ENCODE assay signal across 8 mouse cellular contexts in genomic region chr8:85408053-85408505, GRCm38 (mm10). TPM values are rescaled to one million over a fixed set of nuclear protein-coding genes. Genes with fewer than 3 reads are reported as not detected.
DNase-seq lines count a peak whose midpoint lies in the region; ATAC-seq lines count a peak whose summit lies in the region.

No protein-coding gene starts in this region.

- H3K4me2 ChIP-seq in hindbrain, embryonic 14.5 days (replicated peaks), result no peak overlapping the region
- H3K4me2 ChIP-seq in hindbrain, embryonic 13.5 days, result no peak overlapping the region
- H3K4me2 ChIP-seq in heart, embryonic 13.5 days, result no peak overlapping the region
- H3K4me2 ChIP-seq in liver, embryonic 11.5 days, result no peak overlapping the region

- WGBS in hindbrain, embryonic 14.5 days, result 75% methylated on average over 7 of the region's 7 CpGs
- 60% methylated on average over 7 of the region's 7 CpGs for WGBS in hindbrain, embryonic 13.5 days
- WGBS in heart, embryonic 13.5 days, result 54% methylated on average over 7 of the region's 7 CpGs
- 51% methylated on average over 7 of the region's 7 CpGs for WGBS in liver, embryonic 11.5 days

- H3K9me3 ChIP-seq in hindbrain, embryonic 14.5 days (ENCODE audit: control insufficient read depth, low read length), result no peaks in the 10 kb centered on the region
- H3K9me3 ChIP-seq in hindbrain, embryonic 13.5 days, result no peaks in the 10 kb centered on the region
- H3K9me3 ChIP-seq in heart, embryonic 13.5 days, result no peaks in the 10 kb centered on the region
- H3K9me3 ChIP-seq in liver, embryonic 11.5 days (ENCODE audit: control insufficient read depth, low read length), result no peaks in the 10 kb centered on the region

- DNase-seq in hindbrain, embryonic 14.5 days (ENCODE audit: low spot score), result peak; percentile 43
- DNase-seq in CD4-positive, CD25-positive, alpha-beta regulatory T cell, adult 2 months (ENCODE audit: low read depth, low spot score), result peak; percentile 67
- DNase-seq in ZHBTc4 (ENCODE audit: low read depth, low spot score), result peak; percentile 55
- DNase-seq in liver, embryonic 11.5 days (ENCODE audit: low spot score), result no peak
- DNase-seq in right cerebral cortex, postnatal 4 days, result peak; percentile 9
- no peak for DNase-seq in c-Kit-positive CD71-positive TER-119-positive erythroid progenitor cells, embryonic 14.5 days (ENCODE audit: low spot score)

- no peak for ATAC-seq in hindbrain, embryonic 14.5 days (ENCODE audit: low FRiP score)
- no peak for ATAC-seq in hindbrain, embryonic 13.5 days (ENCODE audit: low FRiP score)
- ATAC-seq in heart, embryonic 13.5 days (ENCODE audit: extremely low read depth, insufficient number of reproducible peaks, low FRiP score, low TSS enrichment), result no peak
- ATAC-seq in liver, embryonic 11.5 days (replicated peaks; ENCODE audit: low FRiP score), result 0 out of 2 replicates have a peak, but pooled peaks have one; percentile 23

- H3K27ac ChIP-seq in hindbrain, embryonic 14.5 days, result no peak overlapping the region
- H3K27ac ChIP-seq in hindbrain, embryonic 13.5 days, result no peak overlapping the region
- no peak overlapping the region; the same call in 1 of the 2 replicates for H3K27ac ChIP-seq in heart, embryonic 13.5 days (replicated peaks)
- no peak overlapping the region for H3K27ac ChIP-seq in liver, embryonic 11.5 days (ENCODE audit: low read depth, low read length)

- no peak overlapping the region for H3K9ac ChIP-seq in hindbrain, embryonic 14.5 days
- H3K9ac ChIP-seq in hindbrain, embryonic 13.5 days, result no peak overlapping the region
- H3K9ac ChIP-seq in heart, embryonic 13.5 days, result 0 out of 2 replicates have a peak overlapping the region, but pooled peaks have one; percentile 10
- no peak overlapping the region for H3K9ac ChIP-seq in liver, embryonic 11.5 days (ENCODE audit: low read depth, low read length)

- no peak overlapping the region for H3K4me3 ChIP-seq in hindbrain, embryonic 14.5 days (replicated peaks; ENCODE audit: low read length)
- H3K4me3 ChIP-seq in hindbrain, embryonic 13.5 days, result no peak overlapping the region
- H3K4me3 ChIP-seq in heart, embryonic 13.5 days, result no peak overlapping the region
- no peak overlapping the region for H3K4me3 ChIP-seq in liver, embryonic 11.5 days (ENCODE audit: low read depth, low read length)

- H3K27me3 ChIP-seq in hindbrain, embryonic 14.5 days (ENCODE audit: control insufficient read depth, insufficient read depth, low read length), result no peaks in the 10 kb centered on the region
- H3K27me3 ChIP-seq in hindbrain, embryonic 13.5 days, result no peaks in the 10 kb centered on the region
- no peaks in the 10 kb centered on the region for H3K27me3 ChIP-seq in heart, embryonic 13.5 days (replicated peaks)
- H3K27me3 ChIP-seq in liver, embryonic 11.5 days (replicated peaks; ENCODE audit: control insufficient read depth, insufficient read depth, low read length), result no peaks in the 10 kb centered on the region

- peaks cover 14% of the 10 kb centered on the region; the same call in 1 of the 2 replicates for H3K36me3 ChIP-seq in hindbrain, embryonic 14.5 days (replicated peaks; ENCODE audit: control insufficient read depth, insufficient read depth)
- H3K36me3 ChIP-seq in hindbrain, embryonic 13.5 days, result peaks cover 16% of the 10 kb centered on the region; the same call in 1 of the 2 replicates
- peaks cover 26% of the 10 kb centered on the region for H3K36me3 ChIP-seq in heart, embryonic 13.5 days
- H3K36me3 ChIP-seq in liver, embryonic 11.5 days (ENCODE audit: control insufficient read depth, insufficient read depth, low read length), result 0 out of 2 replicates have a peak, but pooled peaks cover 2% of the 10 kb centered on the region

- no peaks in the 10 kb centered on the region for H3K4me1 ChIP-seq in hindbrain, embryonic 14.5 days (replicated peaks; ENCODE audit: control insufficient read depth, insufficient read depth, low read length)
- no peaks in the 10 kb centered on the region; the same call in 1 of the 2 replicates for H3K4me1 ChIP-seq in hindbrain, embryonic 13.5 days (replicated peaks)
- peaks cover 20% of the 10 kb centered on the region for H3K4me1 ChIP-seq in heart, embryonic 13.5 days
- no peaks in the 10 kb centered on the region for H3K4me1 ChIP-seq in liver, embryonic 11.5 days (replicated peaks; ENCODE audit: control insufficient read depth, insufficient read depth, low read length)

RNA-seq across cellular contexts. Expression of gene Mylk3, which starts 21.9 kb away (rescaled TPM):
- polyA plus RNA-seq in hindbrain, embryonic 14.5 days (2014; fragmentation: Nextera tagmentation; extraction: Ambion mirVana), result 0.25 and 0.27 TPM in 2 replicates
- 0.38 and 0.39 TPM in 2 replicates for polyA plus RNA-seq in hindbrain, embryonic 13.5 days (2015; fragmentation: Nextera tagmentation; extraction: Ambion mirVana)
- 197 and 216 TPM in 2 replicates for polyA plus RNA-seq in heart, embryonic 13.5 days (2015; fragmentation: Nextera tagmentation; extraction: Ambion mirVana)
- polyA plus RNA-seq in liver, embryonic 11.5 days (2014; fragmentation: Nextera tagmentation; extraction: Ambion mirVana), result 26.6 and 31.3 TPM in 2 replicates

RNA-seq across cellular contexts. Expression of gene 4921524J17Rik, which starts 24.6 kb away (rescaled TPM):
- 35.7 and 46.9 TPM in 2 replicates for polyA plus RNA-seq in hindbrain, embryonic 14.5 days (2014; fragmentation: Nextera tagmentation; extraction: Ambion mirVana)
- 42.5 and 46.7 TPM in 2 replicates for polyA plus RNA-seq in hindbrain, embryonic 13.5 days (2015; fragmentation: Nextera tagmentation; extraction: Ambion mirVana)
- polyA plus RNA-seq in heart, embryonic 13.5 days (2015; fragmentation: Nextera tagmentation; extraction: Ambion mirVana), result 52.9 and 62.3 TPM in 2 replicates
- polyA plus RNA-seq in liver, embryonic 11.5 days (2014; fragmentation: Nextera tagmentation; extraction: Ambion mirVana), result 38.3 TPM in 2 replicates

Comparison
In these comparisons a context has a peak if more than half of its experiments do, and no peak if none do; other contexts are left out.
1. DNase-seq: peak in hindbrain, embryonic 14.5 days (single experiment), CD4-positive, CD25-positive, alpha-beta regulatory T cell, adult 2 months (single experiment), ZHBTc4 (single experiment) and right cerebral cortex, postnatal 4 days (single experiment); none in liver, embryonic 11.5 days (single experiment) and c-Kit-positive CD71-positive TER-119-positive erythroid progenitor cells, embryonic 14.5 days (single experiment).
2. RNA of gene Mylk3, which starts 21.9 kb away (polyA plus RNA-seq): 197 to 216 TPM in heart, embryonic 13.5 days and 26.6 to 31.3 TPM in liver, embryonic 11.5 days; 0.38 to 0.39 TPM in hindbrain, embryonic 13.5 days and 0.25 to 0.27 TPM in hindbrain, embryonic 14.5 days; every median in the first group is over 10 times any median in the second.